Mouse (Mus musculus): ENCODE data around the gene Dnah3. TPM values are rescaled to one million over a fixed set of nuclear protein-coding genes. Genes with fewer than 3 reads are reported as not detected.

Gene Dnah3
- polyA plus RNA-seq, 1 experiment = not detected

GRCm38 (mm10) chr7:120034566-120034965, 60.5 kb downstream of the Dnah3 start:
- no peak for TF ChIP-seq CTCF (IDR thresholded peaks at IDR 0.05; ENCODE audit: insufficient read depth, low read depth, low read length)
- no peak for TF ChIP-seq POLR2A (IDR thresholded peaks at IDR 0.05; ENCODE audit: insufficient read depth, low read depth, low read length)
- peaks cover 5% of the 10 kb centered on the region for H3K4me1 ChIP-seq (ENCODE audit: control insufficient read depth, insufficient read depth, low read length)
- 54% methylated on average over 1 of the region's 1 CpGs for WGBS
- H3K27ac ChIP-seq (ENCODE audit: insufficient read depth, low read depth, low read length) = no peak overlapping the region
- no peak overlapping the region for H3K4me3 ChIP-seq (ENCODE audit: insufficient read depth, low read depth, low read length)

- WGBS = 88% methylated on average over 1 of the region's 1 CpGs
- Histone ChIP-seq H3K4me1 (ENCODE audit: control insufficient read depth, insufficient read depth, low read length) (no peaks in the 10 kb centered on the region), H3K27ac (ENCODE audit: insufficient read depth, low read depth, low read length) (no peak overlapping the region), H3K4me3 (ENCODE audit: insufficient read depth, low read depth, low read length) (no peak overlapping the region)
- TF ChIP-seq POLR2A (IDR thresholded peaks at IDR 0.05; ENCODE audit: insufficient read depth, low read depth, low read length) (no peak), CTCF (IDR thresholded peaks at IDR 0.05; ENCODE audit: insufficient read depth, low read depth, low read length) (no peak)
Measured at GRCm38 (mm10) chr7:120028669-120029068, 66.4 kb downstream of the Dnah3 start.

DNA sequence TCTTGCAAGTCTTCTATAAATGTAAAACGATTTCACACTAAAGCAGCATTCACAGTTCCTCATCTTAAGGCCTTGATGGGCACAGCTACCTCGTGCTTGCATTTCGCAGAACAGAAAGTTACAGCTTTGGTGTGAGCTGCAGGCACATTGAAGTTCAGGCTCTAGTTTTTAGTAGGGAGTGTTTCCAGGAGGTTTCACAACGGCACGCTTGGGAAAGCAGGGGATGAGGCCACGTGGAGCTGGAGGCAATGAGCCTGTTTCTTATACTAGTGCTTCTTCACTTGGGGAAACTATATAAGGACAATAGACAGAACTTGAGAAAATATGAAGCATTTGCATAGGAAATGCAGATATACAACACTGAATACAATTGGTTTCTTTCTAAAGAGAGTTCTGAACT, 98.0 kb downstream of the Dnah3 start:
- WGBS = 77% methylated on average over 6 of the region's 6 CpGs
- no peaks in the 10 kb centered on the region for H3K4me1 ChIP-seq (ENCODE audit: control insufficient read depth, insufficient read depth, low read length)
- TF ChIP-seq POLR2A (IDR thresholded peaks at IDR 0.05; ENCODE audit: insufficient read depth, low read depth, low read length) (no peak), CTCF (IDR thresholded peaks at IDR 0.05; ENCODE audit: insufficient read depth, low read depth, low read length) (no peak)
- no peak overlapping the region for H3K27ac ChIP-seq (ENCODE audit: insufficient read depth, low read depth, low read length)
- H3K4me3 ChIP-seq (ENCODE audit: insufficient read depth, low read depth, low read length) = no peak overlapping the region

GRCm38 (mm10) chr7:119985279-119985912, 109.7 kb downstream of the Dnah3 start:
- no peaks in the 10 kb centered on the region for H3K4me1 ChIP-seq (ENCODE audit: control insufficient read depth, insufficient read depth, low read length)
- TF ChIP-seq CTCF (IDR thresholded peaks at IDR 0.05; ENCODE audit: insufficient read depth, low read depth, low read length) = no peak
- no peak for TF ChIP-seq POLR2A (IDR thresholded peaks at IDR 0.05; ENCODE audit: insufficient read depth, low read depth, low read length)
- no peak overlapping the region for H3K27ac ChIP-seq (ENCODE audit: insufficient read depth, low read depth, low read length)
- H3K4me3 ChIP-seq (ENCODE audit: insufficient read depth, low read depth, low read length) = no peak overlapping the region
- WGBS = 40% methylated on average over 3 of the region's 3 CpGs

- TF ChIP-seq CTCF (IDR thresholded peaks at IDR 0.05; ENCODE audit: insufficient read depth, low read depth, low read length) (no peak), POLR2A (IDR thresholded peaks at IDR 0.05; ENCODE audit: insufficient read depth, low read depth, low read length) (no peak)
- no peak overlapping the region for H3K4me3 ChIP-seq (ENCODE audit: insufficient read depth, low read depth, low read length)
- 73% methylated on average over 3 of the region's 3 CpGs for WGBS
- H3K27ac ChIP-seq (ENCODE audit: insufficient read depth, low read depth, low read length) = no peak overlapping the region
- no peaks in the 10 kb centered on the region for H3K4me1 ChIP-seq (ENCODE audit: control insufficient read depth, insufficient read depth, low read length)
Measured at GRCm38 (mm10) chr7:119980170-119980569, 114.9 kb downstream of the Dnah3 start.

GRCm38 (mm10) chr7:119978576-119978975, 116.5 kb downstream of the Dnah3 start:
- H3K27ac ChIP-seq (ENCODE audit: insufficient read depth, low read depth, low read length) = no peak overlapping the region
- TF ChIP-seq POLR2A (IDR thresholded peaks at IDR 0.05; ENCODE audit: insufficient read depth, low read depth, low read length) (no peak), CTCF (IDR thresholded peaks at IDR 0.05; ENCODE audit: insufficient read depth, low read depth, low read length) (no peak)
- no peak overlapping the region for H3K4me3 ChIP-seq (ENCODE audit: insufficient read depth, low read depth, low read length)

DNA sequence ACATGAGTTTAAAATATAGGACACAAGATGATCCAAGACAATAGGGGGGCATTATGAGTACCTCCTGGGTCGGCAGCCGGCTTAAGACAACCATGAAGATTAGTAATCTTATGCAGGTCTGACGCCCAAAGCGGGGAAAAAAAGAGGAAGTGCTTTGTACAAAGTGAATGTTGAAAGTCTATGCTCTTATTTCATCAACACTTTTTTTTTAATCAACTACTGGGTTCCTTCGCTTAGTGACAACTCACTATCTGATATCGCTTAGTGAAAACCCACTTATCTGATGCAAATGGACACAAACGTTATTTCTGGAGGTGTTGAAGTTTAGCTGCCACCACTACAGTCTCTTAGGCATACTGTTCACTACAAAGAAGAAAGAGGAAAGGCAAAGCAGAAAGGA, 117.5 kb downstream of the Dnah3 start:
- Histone ChIP-seq H3K4me3 (ENCODE audit: insufficient read depth, low read depth, low read length) (no peak overlapping the region), H3K27ac (ENCODE audit: insufficient read depth, low read depth, low read length) (no peak overlapping the region), H3K4me1 (ENCODE audit: control insufficient read depth, insufficient read depth, low read length) (no peaks in the 10 kb centered on the region)
- TF ChIP-seq POLR2A (IDR thresholded peaks at IDR 0.05; ENCODE audit: insufficient read depth, low read depth, low read length) (no peak), CTCF (IDR thresholded peaks at IDR 0.05; ENCODE audit: insufficient read depth, low read depth, low read length) (no peak)
- WGBS = 89% methylated on average over 7 of the region's 7 CpGs

More at GRCm38 (mm10) chr7:119978576-119978975, 116.5 kb downstream of the Dnah3 start:
- H3K4me1 ChIP-seq (ENCODE audit: control insufficient read depth, insufficient read depth, low read length) = no peaks in the 10 kb centered on the region

DNA sequence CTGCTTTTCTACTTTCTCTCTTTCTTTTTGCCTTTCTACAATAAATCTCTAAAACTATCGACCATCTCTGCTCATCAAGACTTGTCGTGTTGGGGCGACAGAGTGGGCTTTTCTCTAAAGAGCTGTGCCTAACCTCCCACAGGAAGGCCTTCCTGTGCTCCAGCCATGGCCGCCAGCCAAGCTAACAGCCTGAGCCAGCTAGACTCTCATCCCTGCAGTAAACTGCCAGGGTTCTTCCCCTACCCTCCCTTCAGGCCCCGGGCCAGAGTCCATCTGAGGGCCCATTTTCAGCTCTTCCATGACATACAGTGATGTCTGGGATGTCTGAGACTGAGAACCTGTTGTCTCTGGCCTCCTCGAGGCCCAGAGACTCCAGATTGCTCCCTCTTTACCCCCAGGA, 118.8 kb downstream of the Dnah3 start:
- WGBS = 82% methylated on average over 6 of the region's 6 CpGs
- no peaks in the 10 kb centered on the region for H3K4me1 ChIP-seq (ENCODE audit: control insufficient read depth, insufficient read depth, low read length)
- H3K4me3 ChIP-seq (ENCODE audit: insufficient read depth, low read depth, low read length) = no peak overlapping the region
- TF ChIP-seq CTCF (IDR thresholded peaks at IDR 0.05; ENCODE audit: insufficient read depth, low read depth, low read length) (no peak), POLR2A (IDR thresholded peaks at IDR 0.05; ENCODE audit: insufficient read depth, low read depth, low read length) (no peak)
- H3K27ac ChIP-seq (ENCODE audit: insufficient read depth, low read depth, low read length) = no peak overlapping the region

DNA sequence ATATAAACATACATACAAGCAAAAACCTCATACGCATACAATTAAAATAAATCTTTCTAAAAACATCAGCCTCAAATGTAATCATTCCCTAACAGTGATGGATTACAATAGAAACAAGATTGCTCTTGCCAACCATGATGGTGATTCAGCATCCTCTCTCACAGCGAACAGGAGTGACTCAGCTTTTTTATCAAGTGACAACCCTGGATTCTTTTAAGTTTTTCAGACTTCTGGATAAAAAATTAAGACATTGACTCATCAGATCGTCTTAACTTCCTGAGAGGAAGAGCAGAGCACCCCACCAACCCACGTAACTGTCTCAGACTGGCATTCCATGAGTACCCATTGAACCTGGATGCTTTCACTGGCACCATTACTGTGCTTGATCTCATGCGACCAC, 120.9 kb downstream of the Dnah3 start:
- 83% methylated on average over 5 of the region's 5 CpGs for WGBS
- Histone ChIP-seq H3K27ac (ENCODE audit: insufficient read depth, low read depth, low read length) (no peak overlapping the region), H3K4me3 (ENCODE audit: insufficient read depth, low read depth, low read length) (no peak overlapping the region), H3K4me1 (ENCODE audit: control insufficient read depth, insufficient read depth, low read length) (no peaks in the 10 kb centered on the region)
- no peak for TF ChIP-seq CTCF (IDR thresholded peaks at IDR 0.05; ENCODE audit: insufficient read depth, low read depth, low read length)
- no peak for TF ChIP-seq POLR2A (IDR thresholded peaks at IDR 0.05; ENCODE audit: insufficient read depth, low read depth, low read length)

GRCm38 (mm10) chr7:119969320-119969719, 125.8 kb downstream of the Dnah3 start:
- Histone ChIP-seq H3K4me1 (ENCODE audit: control insufficient read depth, insufficient read depth, low read length) (no peaks in the 10 kb centered on the region), H3K27ac (ENCODE audit: insufficient read depth, low read depth, low read length) (no peak overlapping the region), H3K4me3 (ENCODE audit: insufficient read depth, low read depth, low read length) (no peak overlapping the region)
- 86% methylated on average over 2 of the region's 2 CpGs for WGBS
- no peak for TF ChIP-seq CTCF (IDR thresholded peaks at IDR 0.05; ENCODE audit: insufficient read depth, low read depth, low read length)
- TF ChIP-seq POLR2A (IDR thresholded peaks at IDR 0.05; ENCODE audit: insufficient read depth, low read depth, low read length) = no peak

Data from olfactory bulb, adult 2 months (tissue).